Mouse (Mus musculus) cerebellum, adult 8-10 months (tissue): ENCODE measurements around the gene Srek1ip1.

ENCODE experiments used
- DNase-seq: peaks from one replicate; pipeline ENCODE4 v3.0.0; 2022

Gene Srek1ip1

DNA sequence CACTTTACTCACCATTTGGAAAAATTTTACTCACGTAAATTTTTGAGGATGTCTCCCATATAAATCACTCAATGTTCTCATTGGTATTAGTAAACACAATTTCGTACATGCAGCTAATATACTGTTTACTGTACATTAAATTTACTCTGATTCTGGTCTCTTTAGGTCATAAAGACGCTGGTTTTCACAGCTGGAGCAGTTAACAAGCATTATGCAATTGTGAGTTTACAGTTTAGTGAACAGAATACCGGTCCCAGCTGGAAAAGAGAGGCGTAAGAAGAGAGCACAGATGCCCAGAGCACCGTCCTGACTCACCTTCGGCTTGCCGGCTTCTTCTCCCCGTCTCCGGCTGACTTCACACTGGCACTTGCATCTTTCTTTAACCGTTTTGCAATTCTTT lies at the start of gene Srek1ip1:
Gene Srek1ip1 (plus strand): TSS at position 301 of the 400 bp plus-strand sequence.
- no peak for DNase-seq

DNA sequence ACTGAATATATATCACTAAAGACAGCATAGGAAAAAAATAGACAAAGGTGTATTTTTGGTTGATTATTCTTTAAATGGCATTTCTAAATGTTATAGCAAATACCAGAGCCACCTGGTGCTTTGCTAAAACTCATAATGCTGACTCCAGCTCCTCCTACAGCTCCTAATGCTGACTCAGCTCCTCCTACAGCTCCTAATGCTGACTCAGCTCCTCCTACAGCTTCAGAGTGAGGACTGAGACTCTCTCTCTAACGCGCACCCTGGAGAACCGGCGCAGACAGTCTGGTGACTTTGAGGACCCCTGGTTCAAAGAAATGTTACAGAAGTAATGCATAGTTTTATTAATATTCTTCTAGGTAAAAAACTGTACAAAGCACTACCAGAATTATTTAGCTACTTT lies 49.4 kb upstream of the Srek1ip1 start:
- DNase-seq = no peak

DNA sequence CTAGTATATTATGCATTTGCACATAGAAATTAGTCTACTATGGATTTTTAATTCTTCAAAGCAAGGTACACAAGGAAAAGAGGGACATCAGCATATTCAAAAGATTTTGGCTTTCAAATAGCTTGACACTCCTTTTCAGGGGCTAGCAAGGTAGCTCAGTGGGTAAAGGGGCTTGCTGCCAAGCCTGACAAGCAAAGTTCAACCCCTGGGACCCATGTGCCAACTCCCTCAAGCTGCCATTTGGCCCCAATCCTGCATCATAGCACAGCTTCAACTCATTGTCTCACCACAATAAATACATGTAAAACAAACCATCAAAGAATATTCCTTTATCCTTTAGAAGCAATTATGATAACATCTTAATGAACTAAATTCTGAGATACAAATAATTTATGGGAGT lies 45.3 kb upstream of the Srek1ip1 start:
- DNase-seq = peak; percentile 26

DNA sequence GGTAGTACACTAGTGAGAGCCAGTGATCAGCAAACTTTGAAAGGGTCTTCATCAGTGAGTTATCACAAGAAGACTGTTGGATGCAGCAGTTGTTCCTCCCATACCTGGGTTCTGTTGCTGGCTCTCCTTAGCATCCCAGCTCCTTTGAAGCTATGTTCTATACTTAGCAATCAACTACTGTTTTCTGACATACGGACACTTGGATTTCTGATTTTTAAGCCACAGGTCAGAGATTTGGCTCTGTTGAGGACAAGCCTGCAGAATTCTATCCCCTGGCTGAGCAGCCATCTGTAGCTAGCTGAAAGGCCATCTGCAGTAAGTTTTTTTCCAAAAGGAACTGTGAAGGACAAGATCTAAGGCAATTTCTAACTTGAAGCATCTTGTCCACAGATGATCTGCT lies 32.9 kb upstream of the Srek1ip1 start:
- peak; percentile 67 for DNase-seq

DNA sequence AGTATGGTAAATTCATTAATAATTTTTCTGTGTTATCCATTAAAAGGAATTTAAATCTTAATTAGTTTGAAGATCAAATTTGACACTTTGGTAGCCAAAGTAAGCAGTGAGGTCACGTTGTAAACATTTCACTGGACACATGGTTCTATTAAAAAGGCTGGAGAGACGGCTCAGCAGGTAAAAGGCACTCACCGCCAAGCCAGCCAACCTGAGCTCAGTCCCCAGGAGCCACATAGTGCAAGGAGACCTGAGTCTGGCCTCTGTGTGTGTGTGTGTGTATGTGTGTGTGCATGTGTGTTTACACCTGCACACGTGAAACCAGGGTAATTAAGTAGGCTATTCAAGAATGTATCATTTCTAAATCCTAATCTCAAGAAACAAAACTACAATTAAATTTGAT lies 29.9 kb upstream of the Srek1ip1 start:
- DNase-seq = no peak

DNA sequence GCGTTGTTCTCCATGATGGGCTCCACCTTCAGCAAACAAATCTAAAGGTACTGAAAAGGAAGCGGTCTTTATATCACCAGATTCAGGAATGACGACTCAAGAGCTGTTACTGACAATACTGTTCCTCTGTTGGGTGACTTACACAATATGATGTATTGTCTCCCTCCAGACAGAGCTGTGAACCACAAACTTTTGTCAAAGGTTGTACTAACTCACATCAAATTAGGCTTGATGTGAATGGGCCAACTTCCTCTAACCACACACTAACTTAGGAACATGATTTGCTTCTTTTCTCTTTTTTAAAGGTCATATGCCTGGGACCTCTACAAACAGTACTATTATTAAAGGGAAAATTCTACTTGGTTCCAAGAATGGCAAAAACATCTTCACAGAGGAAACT lies 29.1 kb upstream of the Srek1ip1 start:
- DNase-seq = no peak

DNA sequence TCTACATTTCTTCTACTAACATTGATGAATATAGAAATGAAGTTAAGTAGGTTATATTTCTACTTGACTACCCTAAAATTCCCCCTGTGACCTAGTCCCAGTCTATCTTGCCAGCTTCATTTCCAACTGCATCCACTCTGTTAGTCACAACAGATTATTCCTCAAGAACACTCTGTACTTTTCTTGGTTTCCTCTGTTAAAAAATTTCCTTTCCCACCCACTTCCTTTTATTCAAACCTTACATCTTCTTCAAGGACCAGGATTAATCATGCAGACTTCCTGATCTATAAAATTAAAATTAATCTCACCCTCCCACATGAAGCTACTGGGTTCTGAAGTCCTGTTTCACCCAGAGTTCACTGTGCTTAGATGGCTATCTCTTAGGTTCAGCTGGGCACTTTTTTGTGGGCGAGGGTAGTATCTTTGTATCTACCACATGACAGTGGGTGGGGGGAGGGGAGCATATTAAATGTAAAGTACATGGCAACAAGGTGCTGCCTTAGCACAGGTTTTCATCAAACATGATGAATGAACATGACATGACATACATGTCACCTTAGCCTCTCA lies 13.1 kb upstream of the Srek1ip1 start:
- no peak for DNase-seq

DNA sequence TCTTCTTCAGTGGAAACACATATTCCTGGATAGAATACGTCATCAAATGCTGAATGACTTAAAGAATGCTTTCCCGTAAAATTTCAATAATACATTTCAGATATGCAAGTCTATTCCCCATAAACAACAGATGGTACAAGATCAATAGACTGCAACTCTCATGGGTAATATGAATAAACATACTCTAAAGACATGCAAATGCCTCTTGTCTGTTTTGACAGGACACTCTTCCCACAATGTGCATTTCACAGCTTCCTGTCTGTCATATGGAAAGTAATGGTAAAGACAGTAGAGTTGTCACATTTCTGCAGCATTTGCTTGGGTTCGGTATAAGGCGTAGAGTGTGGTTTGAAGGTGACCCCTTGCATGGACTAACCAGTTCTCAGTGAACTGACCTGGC lies 5.0 kb upstream of the Srek1ip1 start:
- DNase-seq = no peak

DNA sequence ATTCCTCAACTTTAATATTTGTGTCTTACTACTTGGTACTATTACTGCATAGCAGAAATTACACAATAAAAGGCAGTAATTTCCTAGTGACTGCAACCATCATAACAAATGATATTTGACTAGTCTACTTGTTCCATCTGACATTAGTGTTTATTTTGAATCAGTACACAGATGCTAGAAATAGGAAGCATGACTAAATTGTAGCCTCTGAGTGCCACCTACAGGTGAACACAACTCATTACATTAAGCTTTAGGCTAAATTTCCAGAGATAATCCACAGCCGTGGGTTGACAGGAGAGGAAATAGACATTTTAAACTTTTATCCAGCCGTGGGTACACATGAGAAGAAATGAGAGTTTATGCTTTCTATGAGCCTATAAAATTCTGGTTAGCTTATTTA lies 2.6 kb upstream of the Srek1ip1 start:
- peak; percentile 53 for DNase-seq

DNA sequence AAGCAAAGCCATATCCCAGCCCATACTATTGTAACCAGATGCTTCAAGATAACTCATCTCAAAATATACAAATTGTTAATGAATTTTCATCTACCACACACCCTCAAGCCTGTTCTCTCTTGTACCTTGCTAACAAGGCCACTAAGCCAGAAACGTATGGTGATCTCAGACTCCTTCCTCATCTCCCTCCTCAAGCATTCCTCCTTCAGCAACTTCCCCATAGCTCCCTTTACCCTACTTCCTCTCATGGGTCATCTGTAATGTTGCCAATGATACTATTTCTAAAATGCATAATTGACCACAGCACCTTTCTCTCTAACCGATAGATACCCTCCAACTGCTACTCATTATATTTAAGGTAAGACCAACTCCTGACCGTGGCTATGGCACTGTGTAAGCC lies 2.1 kb downstream of the Srek1ip1 start:
- DNase-seq = no peak

DNA sequence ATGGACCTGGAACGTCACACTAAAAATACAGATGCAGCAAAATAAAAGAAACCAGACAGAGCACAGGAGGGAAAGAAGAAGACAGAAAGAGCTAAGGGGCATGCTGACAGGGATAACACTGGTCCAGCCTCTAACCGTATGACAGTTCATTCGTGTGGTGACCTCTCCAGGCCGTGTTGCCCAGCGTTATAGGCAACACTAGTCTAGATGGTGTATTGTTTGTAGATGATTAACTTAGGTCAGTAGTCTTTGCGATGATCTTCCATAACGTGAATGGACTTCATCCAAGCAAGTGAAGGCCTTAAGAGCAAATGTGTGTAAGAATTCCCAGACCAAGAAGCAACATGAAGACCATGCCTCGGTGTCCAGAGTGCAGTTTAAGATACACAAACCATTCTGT lies 6.8 kb downstream of the Srek1ip1 start:
- DNase-seq = no peak

DNA sequence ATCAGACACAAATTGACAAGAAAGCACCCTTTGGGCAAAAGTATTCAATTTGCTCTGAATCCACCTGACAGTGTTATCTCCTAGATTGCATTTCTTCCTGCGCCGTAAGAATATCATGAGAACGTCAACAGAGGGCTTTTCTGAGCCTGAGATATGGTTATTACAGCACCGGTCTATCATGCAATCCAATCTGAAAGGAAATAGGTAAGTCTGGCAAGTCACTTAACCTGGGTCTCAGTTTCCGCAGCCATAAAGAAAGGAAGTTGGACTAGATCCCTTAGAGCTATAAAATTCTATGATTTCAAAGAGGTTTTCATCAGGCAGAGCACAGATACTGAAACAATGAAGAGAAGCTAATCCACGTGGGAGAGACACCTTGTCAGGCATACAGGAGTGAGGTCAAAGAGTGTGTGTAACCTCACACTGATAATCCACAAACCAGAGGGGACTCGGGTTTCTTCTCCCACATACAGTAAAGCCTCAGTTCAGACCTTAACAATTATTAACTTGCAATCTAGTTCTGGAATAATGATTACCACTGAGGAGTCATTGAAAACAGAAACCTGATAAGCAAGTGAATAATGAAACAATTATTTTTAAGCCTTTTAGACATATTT lies 7.4 kb downstream of the Srek1ip1 start:
- DNase-seq = no peak

DNA sequence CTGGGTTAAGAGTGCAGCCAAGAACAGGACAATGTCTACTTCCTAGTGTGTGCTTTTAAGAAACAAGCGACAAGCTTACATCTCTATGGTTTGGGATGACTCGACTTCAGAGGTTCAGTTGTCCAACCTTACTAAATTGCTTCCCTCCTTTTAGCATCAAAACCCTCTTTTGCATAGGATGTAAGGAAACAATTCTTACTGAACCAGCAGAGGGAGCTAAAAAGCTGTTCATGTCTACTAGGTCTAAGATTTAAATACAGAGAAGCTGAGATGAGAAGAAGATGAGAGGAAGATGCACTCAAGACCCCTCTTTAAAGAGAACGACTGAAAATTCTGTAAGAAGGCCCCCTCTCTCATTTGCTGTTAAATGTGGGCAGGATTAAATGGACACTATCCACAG lies 13.4 kb downstream of the Srek1ip1 start:
- no peak for DNase-seq

DNA sequence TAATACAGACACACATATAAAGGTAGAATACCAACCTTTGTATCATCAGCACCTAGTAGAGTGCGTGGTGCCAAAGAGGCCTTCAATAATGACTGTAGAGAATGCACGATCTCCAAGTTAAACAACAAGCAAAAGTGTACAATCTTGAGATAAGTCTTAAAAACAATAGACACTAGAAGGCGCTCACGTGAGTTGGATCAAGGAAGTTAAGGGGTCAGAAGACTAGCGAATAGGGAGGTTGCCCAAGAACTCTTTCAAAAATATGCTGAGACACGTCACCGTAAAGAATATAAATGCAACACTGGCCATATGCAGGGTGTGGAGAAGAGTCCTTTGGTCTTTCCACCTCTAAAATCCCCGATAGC lies 24.0 kb downstream of the Srek1ip1 start:
- peak; percentile 13 for DNase-seq

DNA sequence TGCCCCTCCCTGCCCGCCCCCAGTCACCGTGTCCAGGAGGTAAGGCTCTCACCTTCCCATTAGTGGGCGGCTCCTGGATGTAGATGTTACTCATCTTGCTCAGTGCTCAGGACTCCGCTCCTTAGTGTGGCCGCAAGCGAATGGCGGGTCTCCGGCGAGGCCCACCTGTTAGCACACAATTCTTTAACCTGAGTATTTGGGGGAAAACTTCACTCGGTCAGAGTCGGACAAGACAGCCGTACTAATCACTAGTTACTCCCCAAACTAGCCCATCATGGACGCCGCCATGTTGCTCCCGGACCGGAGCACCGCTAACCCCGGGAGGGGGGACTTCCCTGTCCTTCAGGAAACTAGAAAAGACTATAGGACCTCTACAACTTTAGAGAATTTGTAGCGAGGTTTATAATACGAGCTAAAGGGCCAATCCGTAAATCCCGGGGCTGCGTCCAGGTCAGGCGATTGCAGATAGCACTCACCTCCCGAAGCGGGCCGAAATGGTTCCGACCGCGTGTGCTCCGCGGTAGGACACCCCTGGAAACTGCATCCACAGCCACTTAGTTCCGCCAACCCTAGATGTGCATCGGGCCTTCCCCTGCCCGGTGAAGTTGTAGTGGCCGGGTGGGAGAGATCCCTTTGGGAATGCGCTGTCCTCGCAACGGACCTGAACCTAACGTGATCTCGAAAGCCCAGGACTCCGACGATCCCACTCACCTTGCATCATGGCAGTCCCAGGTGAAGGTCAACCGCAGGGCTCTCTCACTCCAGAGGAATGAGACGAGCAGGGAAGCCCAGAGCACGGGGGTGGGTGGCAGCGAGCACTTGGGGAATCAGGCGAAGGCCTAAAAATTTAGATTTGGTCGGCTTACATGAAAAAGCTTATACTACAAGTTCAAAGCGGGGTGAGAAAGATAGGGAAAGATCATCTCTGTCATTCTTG lies 24.6 kb downstream of the Srek1ip1 start, which contains the start of gene Cwc27:
Gene Cwc27 (minus strand): TSS at position 508 of the 937 bp plus-strand sequence.
- DNase-seq = peak; percentile 83

DNA sequence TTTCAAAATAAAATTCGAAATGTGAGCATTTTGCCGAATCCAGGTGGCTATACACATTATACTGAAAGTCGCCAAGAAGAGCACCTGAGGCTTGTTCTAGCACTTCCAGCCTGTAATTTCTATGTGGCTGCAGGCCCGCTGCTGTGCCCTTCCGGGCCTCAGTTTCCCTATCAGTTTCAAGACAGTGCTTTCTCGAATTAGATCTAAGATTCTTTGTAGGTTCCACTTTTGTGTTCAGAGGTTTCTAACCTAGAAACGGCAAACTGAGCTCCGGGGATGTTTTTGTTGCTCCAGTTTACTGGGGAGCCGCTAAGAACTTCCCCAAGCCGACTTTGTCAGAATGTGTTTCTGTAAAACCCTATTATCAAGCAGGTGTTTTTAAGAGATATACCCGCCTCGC lies 25.4 kb downstream of the Srek1ip1 start:
- no peak for DNase-seq

DNA sequence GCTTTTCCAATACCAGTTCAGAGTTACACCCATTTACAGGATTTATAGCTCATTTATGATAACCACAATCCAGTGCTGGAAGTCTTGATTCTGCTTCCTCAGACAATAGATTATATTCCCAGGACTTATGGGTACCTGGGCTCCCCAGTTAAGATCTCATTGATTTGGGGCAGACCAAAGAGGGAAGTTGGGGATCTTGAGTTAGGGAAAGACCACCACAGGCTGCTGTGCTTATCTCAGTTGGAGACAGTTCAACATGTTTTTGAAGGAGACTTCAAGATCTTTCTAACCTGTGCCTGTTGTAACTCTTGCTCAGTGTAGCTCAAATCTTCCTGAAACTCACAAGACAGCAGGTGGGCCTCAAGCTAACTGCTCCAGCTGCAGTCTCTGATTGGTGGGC lies 28.9 kb downstream of the Srek1ip1 start:
- no peak for DNase-seq

DNA sequence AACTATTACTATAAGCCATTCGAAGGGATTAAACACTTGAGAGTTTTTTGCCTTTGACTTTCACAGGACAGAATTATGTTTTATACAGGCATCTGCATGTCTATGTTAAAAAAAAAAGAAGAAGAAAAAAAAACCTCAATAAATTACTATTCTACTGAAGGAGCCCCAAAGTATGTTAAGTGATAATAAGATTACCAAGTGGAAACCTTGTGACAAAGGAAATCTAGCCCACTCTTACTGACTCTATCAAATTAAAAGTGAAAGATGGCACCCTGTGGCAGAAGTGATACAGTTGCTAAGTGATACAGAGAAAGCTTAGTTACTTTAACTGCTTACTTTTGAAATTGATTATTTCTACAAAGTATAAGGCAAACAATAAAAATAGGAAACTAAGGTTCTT lies 29.6 kb downstream of the Srek1ip1 start:
- DNase-seq = no peak

DNA sequence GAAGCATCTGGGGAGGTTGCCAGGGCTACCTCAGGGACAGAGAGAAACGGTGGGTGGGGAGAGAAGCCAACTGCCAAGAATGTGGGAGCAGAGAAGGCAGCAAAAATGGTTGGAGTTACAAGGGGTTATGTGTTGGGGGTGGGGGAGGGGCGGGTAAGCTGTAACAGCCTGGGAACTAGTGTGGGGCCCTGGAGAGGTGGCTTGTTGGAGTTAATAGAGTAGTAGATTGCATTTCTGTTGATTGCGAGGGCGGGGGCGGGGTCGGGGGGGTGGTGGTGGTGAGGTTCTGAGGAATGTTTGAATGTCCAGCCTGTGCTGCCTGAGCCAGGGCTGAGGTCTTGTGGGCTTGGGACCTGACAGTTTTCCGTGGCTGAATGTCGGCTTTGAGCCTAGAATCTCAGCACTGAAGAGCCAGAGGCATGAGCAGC lies 30.1 kb downstream of the Srek1ip1 start:
- DNase-seq = no peak

DNA sequence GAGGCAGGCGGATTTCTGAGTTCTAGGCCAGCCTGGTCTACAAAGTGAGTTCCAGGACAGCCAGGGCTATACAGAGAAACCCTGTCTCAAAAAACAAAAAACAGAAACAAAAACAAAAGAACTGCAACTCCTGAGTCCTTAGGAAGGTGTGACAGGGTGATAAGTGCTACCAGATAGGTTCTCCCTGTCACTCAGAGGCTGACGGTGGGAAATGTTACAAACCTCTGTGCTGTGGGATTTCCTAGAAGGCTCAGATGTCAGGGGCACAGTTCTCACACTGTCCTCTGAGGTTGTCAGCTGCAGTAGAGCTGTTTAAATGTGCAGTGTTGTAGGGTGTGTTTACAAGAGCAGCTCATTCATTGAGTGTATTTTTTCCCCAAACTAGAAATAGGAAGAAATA lies 33.2 kb downstream of the Srek1ip1 start:
- DNase-seq = no peak

DNA sequence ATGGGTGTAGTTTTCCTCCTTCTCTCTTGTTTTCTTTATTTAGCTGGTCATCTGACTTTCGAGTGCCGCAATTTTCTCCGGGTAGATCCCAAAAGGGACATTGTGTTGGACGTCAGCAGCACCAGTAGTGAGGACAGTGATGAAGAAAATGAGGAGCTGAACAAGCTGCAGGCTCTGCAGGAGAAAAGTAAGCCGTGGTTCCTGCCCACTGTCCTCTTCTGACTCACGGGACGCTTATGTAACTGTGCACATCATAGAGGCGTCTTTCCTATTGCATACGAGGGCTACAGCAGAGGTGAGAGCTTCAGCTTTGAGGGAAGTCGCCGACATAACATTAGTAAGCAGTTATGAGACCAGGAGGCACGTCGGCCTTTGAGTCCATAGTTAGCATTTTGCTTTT lies 40.5 kb downstream of the Srek1ip1 start:
- no peak for DNase-seq

DNA sequence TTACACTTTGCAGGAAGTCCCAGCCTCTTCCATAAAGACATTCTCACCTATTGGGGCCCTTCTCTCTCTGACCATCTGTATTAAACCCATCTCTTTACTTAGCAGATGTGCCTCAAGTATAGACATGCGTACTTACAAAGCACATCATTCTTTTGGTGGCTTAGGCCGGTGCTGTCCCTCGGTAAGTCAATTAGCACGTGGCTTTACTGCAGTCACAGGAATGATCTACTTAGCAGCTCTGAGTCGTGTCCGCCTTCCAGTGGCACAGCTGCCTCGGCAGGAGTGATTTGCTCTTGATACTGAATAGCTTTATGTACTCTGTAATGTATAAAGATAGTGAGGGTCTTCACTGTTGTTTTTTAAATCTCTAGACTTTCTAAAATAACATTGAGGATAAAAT lies 45.3 kb downstream of the Srek1ip1 start:
- DNase-seq = no peak

DNA sequence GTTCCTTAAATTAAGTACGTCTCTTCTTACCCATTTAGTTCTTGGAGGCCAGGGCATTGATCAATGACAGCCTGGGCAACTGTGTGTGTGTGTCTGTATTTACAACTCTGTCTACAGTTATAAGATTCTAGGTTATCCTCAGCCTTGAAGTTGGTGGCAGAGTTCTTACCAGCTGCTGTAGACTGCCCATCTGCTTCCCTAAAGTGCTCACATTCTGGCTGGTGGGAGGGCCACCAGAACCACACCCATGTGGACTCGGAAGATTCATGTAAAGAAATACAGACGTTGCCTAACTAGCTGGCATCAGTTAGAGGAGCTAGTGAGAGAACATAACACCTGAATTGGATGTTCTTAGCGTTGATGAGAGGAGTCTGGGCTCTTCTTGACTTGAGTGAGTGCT lies 49.7 kb downstream of the Srek1ip1 start:
- DNase-seq = no peak
